Mouse (Mus musculus) liver, embryonic 14.5 days (tissue): ENCODE measurements around the gene Elmsan1.

Experiments
- CTCF ChIP-seq: IDR thresholded peaks from 2 replicates; pipeline ENCODE4 v1.5.1; 2016; ENCODE audit warnings: antibody characterized with exemption, low read depth, control low read depth
- EP300 ChIP-seq: IDR thresholded peaks from 2 replicates; pipeline ENCODE4 v1.6.1; 2016; ENCODE audit warnings: antibody characterized with exemption, low read depth

DNA sequence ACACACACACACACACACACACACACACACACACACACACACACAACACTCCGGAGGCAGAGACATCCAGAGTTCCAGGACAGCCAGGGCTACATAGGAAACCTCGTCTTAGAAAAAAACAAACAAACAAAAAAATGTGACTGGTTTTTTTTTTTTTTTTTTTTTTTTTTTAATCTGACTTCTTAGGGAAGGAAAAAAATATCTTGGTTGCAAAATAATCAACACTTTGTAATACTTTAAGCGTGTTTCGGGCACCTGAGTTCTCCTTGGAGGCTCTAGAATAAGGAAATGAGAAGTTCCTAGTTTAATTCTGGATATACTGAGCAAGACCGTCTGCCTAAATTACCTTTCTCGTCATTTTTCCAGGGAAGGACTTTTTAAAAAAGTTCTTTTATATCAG lies 105.0 kb downstream of the Elmsan1 start:
- TF ChIP-seq EP300 (no peak), CTCF (no peak)
